Mouse (Mus musculus) E14TG2a.4 (cell line): ENCODE results near the gene 5031439G07Rik.

Source experiments
- CTCF ChIP-seq: conservative IDR thresholded peaks from 2 replicates; pipeline ENCODE4 v1.5.1; 2014; ENCODE audit warnings: low read length
- NANOG ChIP-seq: IDR thresholded peaks from 2 replicates; pipeline ENCODE4 v1.6.1; 2014; ENCODE audit warnings: borderline replicate concordance, low read length, mixed read lengths
- POU5F1 ChIP-seq: IDR thresholded peaks from 2 replicates; pipeline ENCODE4 v1.6.1; 2014; ENCODE audit warnings: low read length, borderline replicate concordance

DNA sequence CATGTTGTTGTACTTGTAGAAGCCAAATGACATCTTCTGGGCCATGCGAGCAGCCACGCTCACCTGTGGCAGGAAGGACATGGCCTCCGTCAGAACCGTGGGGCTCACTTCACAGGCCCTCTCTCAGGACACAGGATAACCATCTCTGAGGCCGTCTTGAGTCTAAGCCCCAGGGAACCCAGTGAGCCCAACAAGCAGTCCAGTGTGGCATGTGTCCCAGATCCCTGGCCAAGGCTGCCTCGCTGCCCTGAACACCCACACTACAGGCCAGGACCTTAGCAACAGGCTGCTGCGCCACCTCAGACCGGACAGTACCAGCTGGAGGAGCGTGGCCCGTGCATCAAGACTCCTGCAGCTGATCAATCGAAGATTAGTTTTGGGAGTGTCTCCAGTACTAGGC lies 35.1 kb downstream of the 5031439G07Rik start:
- TF ChIP-seq CTCF (no peak), POU5F1 (no peak), NANOG (no peak)
